Mouse (Mus musculus) heart, postnatal 0 days (tissue): ENCODE data around the gene Spock1.

Source experiments
- CTCF ChIP-seq: IDR thresholded peaks from 2 replicates; pipeline ENCODE4 v1.5.1; 2016; ENCODE audit warnings: antibody characterized with exemption, control low read depth, low read depth
- EP300 ChIP-seq: IDR thresholded peaks from 2 replicates; pipeline ENCODE4 v1.6.1; 2016; ENCODE audit warnings: antibody characterized with exemption, low read depth

GRCm38 (mm10) chr13:57708425-57708824 is 199.7 kb downstream of the Spock1 start:
- no peak for TF ChIP-seq CTCF
- TF ChIP-seq EP300, result no peak
